Mouse (Mus musculus) embryo, embryonic 9.5 days (tissue): ENCODE measurements around the gene Naif1.
A peak's percentile ranks its signal among the peaks of the same experiment; 100 is the strongest.

ENCODE experiments used
- DNase-seq: peaks from one replicate; pipeline ENCODE4 v3.0.0-alpha.2; 2017; ENCODE audit errors: extremely low spot score

Naif1 gene

GRCm38 (mm10) chr2:32427720-32428119, 22.5 kb upstream of the Naif1 start:
- no peak for DNase-seq

GRCm38 (mm10) chr2:32428262-32428722, 22.0 kb upstream of the Naif1 start:
- no peak for DNase-seq

GRCm38 (mm10) chr2:32429215-32429891, 20.9 kb upstream of the Naif1 start:
- no peak for DNase-seq

GRCm38 (mm10) chr2:32430701-32431676, 19.3 kb upstream of the Naif1 start:
- peak; percentile 89 for DNase-seq

- no peak for DNase-seq
Observed at GRCm38 (mm10) chr2:32436686-32437372, 13.4 kb upstream of the Naif1 start.

GRCm38 (mm10) chr2:32437612-32438166, 12.6 kb upstream of the Naif1 start:
- no peak for DNase-seq

GRCm38 (mm10) chr2:32438733-32439132, 11.5 kb upstream of the Naif1 start:
- no peak for DNase-seq

- DNase-seq, result no peak
Observed at GRCm38 (mm10) chr2:32439177-32439576, 11.1 kb upstream of the Naif1 start.

GRCm38 (mm10) chr2:32440164-32440563, 10.1 kb upstream of the Naif1 start:
- DNase-seq, result no peak

GRCm38 (mm10) chr2:32440632-32441031, 9.6 kb upstream of the Naif1 start:
- DNase-seq, result no peak

GRCm38 (mm10) chr2:32441550-32441949, 8.7 kb upstream of the Naif1 start:
- no peak for DNase-seq

- DNase-seq, result no peak
Observed at GRCm38 (mm10) chr2:32445535-32445934, 4.7 kb upstream of the Naif1 start.

GRCm38 (mm10) chr2:32447264-32447936, 2.9 kb upstream of the Naif1 start:
- DNase-seq, result no peak

- DNase-seq, result no peak
Observed at GRCm38 (mm10) chr2:32448480-32448879, 1.8 kb upstream of the Naif1 start.

- DNase-seq, result peak; percentile 94
Observed at GRCm38 (mm10) chr2:32450881-32451844, 906 bp downstream of the Naif1 start, which contains the start of gene Slc25a25. Gene Slc25a25, minus strand, starts transcription at chr2:32451445.

GRCm38 (mm10) chr2:32451870-32452372, 1.7 kb downstream of the Naif1 start:
- DNase-seq, result peak; percentile 98

- DNase-seq, result no peak
Observed at GRCm38 (mm10) chr2:32452441-32452971, 2.2 kb downstream of the Naif1 start.

GRCm38 (mm10) chr2:32453641-32454303, 3.5 kb downstream of the Naif1 start:
- no peak for DNase-seq

- DNase-seq, result no peak
Observed at GRCm38 (mm10) chr2:32454633-32455032, 4.4 kb downstream of the Naif1 start.
